Mouse (Mus musculus) forebrain, embryonic 11.5 days (tissue): ENCODE measurements around the gene Atad3a. TPM values are rescaled to one million over a fixed set of nuclear protein-coding genes. Genes with fewer than 3 reads are reported as not detected.

ENCODE experiments used
- ATAC-seq: fragments of 200-750 bp; cut with Nextera tagmentation; replicated peaks from 2 replicates; pipeline ENCODE4 v1.8.0; 2017; ENCODE audit warnings: moderate TSS enrichment; ENCODE audit not compliant: low FRiP score
- DNase-seq: peaks from one replicate; pipeline ENCODE4 v3.0.0-alpha.2; 2017; ENCODE audit warnings: low spot score
- H3K27ac ChIP-seq: fragments of 300-500 bp; sonication (generic); 2 replicates; pipeline ENCODE4 v1.5.1; 2014; ENCODE audit warnings: low read depth, low read length
- H3K27me3 ChIP-seq: fragments of 300-500 bp; sonication (generic); 2 replicates; pipeline ENCODE4 v1.6.1; 2014; ENCODE audit warnings: mild to moderate bottlenecking, low read length, mixed read lengths; ENCODE audit not compliant: control insufficient read depth, insufficient read depth
- H3K36me3 ChIP-seq: fragments of 300-500 bp; sonication (generic); 2 replicates; pipeline ENCODE4 v1.6.1; 2014; ENCODE audit warnings: mild to moderate bottlenecking, low read length, moderate library complexity, mixed read lengths; ENCODE audit not compliant: control insufficient read depth, insufficient read depth
- H3K4me1 ChIP-seq: fragments of 300-500 bp; sonication (generic); replicated peaks from 2 replicates; pipeline ENCODE4 v1.6.1; 2014; ENCODE audit warnings: low read length, mixed read lengths; ENCODE audit not compliant: control insufficient read depth, insufficient read depth
- H3K4me2 ChIP-seq: fragments of 300-500 bp; sonication (generic); 2 replicates; pipeline ENCODE4 v1.6.1; 2014; ENCODE audit warnings: low read depth, mild to moderate bottlenecking, low read length, moderate library complexity, mixed read lengths; ENCODE audit not compliant: severe bottlenecking
- H3K4me3 ChIP-seq: fragments of 300-500 bp; sonication (generic); 2 replicates; pipeline ENCODE4 v1.5.1; 2014; ENCODE audit warnings: low read depth, low read length
- H3K9ac ChIP-seq: fragments of 300-500 bp; sonication (generic); 2 replicates; pipeline ENCODE4 v1.6.1; 2014; ENCODE audit warnings: low read length
- H3K9me3 ChIP-seq: fragments of 300-500 bp; sonication (generic); 2 replicates; pipeline ENCODE4 v1.6.1; 2016; ENCODE audit warnings: low read length, mixed read lengths; ENCODE audit not compliant: control insufficient read depth
- WGBS: fragments of 180-500 bp; shearing (Covaris S2); extraction: QIAGEN DNeasy Blood & Tissue Kit; methylation state at CpG from one replicate; pipeline ENCODE4 v1.1.7; 2014; 5-methylcytosine and 5-hydroxymethylcytosine counted together
- polyA plus RNA-seq: library from polyadenylated mRNA; unstranded; fragments of >200 nt; fragmentation: Nextera tagmentation; extraction: Ambion mirVana; gene quantifications from 2 replicates; pipeline ENCODE4 v1.2.1, GENCODE M21; 2014

Gene Atad3a
- polyA plus RNA-seq, 1 experiment from 2014 or later: 104 TPM

DNA sequence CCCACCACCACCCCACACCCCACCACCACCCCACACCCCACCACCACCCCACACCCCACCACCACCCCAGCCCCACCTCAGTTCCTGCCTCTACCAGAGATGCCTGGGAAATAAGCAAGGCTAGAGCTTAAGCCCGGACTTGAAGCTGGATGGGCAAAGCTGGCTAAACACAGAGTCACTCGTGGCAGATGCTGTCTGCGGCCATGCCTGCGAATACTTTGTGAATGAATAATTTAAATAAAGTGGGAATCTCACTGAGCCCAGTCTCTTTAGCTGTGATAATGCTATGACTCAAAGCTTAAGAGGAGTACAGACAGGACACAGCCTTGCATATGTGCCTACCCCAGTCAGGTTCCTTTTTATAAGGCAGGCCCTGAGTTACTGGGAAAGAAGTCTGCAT is 18.6 kb upstream of the Atad3a start:
- no peaks in the 10 kb centered on the region for H3K36me3 ChIP-seq
- 86% methylated on average over 4 of the region's 4 CpGs for WGBS
- peaks cover 3% of the 10 kb centered on the region; the same call in 1 of the 2 replicates for H3K4me1 ChIP-seq
- H3K9ac ChIP-seq: no peak overlapping the region
- no peaks in the 10 kb centered on the region for H3K27me3 ChIP-seq
- H3K9me3 ChIP-seq: no peaks in the 10 kb centered on the region
- H3K4me2 ChIP-seq: no peak overlapping the region
- no peak overlapping the region for H3K4me3 ChIP-seq
- H3K27ac ChIP-seq: no peak overlapping the region
- DNase-seq: no peak
- ATAC-seq: no peak

GRCm38 (mm10) chr4:155777816-155778215 is 16.9 kb upstream of the Atad3a start:
- Histone ChIP-seq H3K27me3 (peaks cover 9% of the 10 kb centered on the region), H3K4me2 (no peak overlapping the region), H3K4me3 (no peak overlapping the region), H3K27ac (no peak overlapping the region), H3K36me3 (no peaks in the 10 kb centered on the region), H3K4me1 (peaks cover 8% of the 10 kb centered on the region; the same call in 1 of the 2 replicates), H3K9ac (no peak overlapping the region), H3K9me3 (no peaks in the 10 kb centered on the region)
- ATAC-seq (no peak), DNase-seq (no peak)
- 87% methylated on average over 2 of the region's 2 CpGs for WGBS

DNA sequence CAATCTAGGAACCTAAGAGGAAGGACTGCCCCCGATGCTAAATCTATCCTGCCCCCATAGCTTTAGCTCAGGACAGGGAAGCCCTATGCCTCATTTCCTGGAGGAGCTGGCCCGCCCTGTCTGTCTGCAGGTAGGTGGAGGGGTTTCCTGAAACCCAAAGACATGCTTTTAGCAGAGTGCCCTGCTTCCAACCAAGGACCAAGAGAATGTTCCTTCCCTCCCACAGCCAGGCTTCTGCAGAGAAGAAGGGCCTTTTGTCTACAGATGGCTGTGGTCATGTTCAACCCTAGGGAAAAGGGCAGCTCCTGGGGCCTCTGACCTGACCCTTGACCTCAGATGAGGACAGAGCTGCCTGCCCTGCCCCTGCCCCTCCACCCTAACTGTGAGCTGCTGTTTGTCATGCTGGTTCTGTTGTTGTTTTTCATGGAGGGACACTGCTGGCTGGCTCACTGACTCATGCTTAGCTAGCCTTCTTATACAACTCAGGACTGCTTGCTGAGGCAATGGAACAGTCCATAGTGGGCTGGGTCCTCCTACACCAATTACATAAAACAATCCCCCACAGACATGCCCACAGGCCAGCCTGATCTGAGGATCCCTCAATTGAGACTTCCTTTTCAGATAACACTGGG is 15.9 kb upstream of the Atad3a start:
- Histone ChIP-seq H3K27me3 (peaks cover 9% of the 10 kb centered on the region), H3K4me2 (no peak overlapping the region), H3K9me3 (no peaks in the 10 kb centered on the region), H3K27ac (no peak overlapping the region), H3K4me3 (no peak overlapping the region), H3K9ac (no peak overlapping the region), H3K4me1 (peaks cover 8% of the 10 kb centered on the region; the same call in 1 of the 2 replicates), H3K36me3 (no peaks in the 10 kb centered on the region)
- DNase-seq (no peak), ATAC-seq (no peak)
- 53% methylated on average over 2 of the region's 2 CpGs for WGBS

DNA sequence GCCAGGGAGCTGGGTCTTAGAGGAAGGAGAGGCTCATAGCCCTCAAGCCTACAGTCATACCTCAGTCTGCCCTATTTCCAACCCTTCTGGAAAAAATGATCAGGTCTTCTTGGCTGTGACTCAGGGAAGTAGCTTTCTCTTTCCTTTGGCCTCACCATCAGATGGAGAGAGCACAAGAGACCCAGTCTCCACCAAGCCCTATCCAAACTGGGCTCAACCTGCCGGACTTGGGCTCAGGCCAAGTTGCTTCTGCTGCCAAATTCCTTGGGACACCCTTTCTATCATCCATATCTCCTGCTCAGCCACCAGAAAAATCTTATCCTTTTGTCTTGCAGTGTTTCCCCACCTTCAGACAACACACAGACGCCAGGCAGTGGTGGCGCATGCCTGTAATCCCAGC is 15.0 kb upstream of the Atad3a start:
- Histone ChIP-seq H3K9ac (no peak overlapping the region), H3K27ac (0 out of 2 replicates have a peak overlapping the region, but pooled peaks have one; percentile 25), H3K36me3 (no peaks in the 10 kb centered on the region), H3K9me3 (no peaks in the 10 kb centered on the region), H3K27me3 (peaks cover 9% of the 10 kb centered on the region), H3K4me3 (no peak overlapping the region), H3K4me1 (peaks cover 8% of the 10 kb centered on the region; the same call in 1 of the 2 replicates), H3K4me2 (no peak overlapping the region)
- WGBS: 92% methylated on average over 3 of the region's 3 CpGs
- ATAC-seq (no peak), DNase-seq (no peak)

GRCm38 (mm10) chr4:155774971-155775740 is 14.3 kb upstream of the Atad3a start:
- ATAC-seq (no peak), DNase-seq (no peak)
- no peak overlapping the region for H3K4me3 ChIP-seq
- no peaks in the 10 kb centered on the region for H3K36me3 ChIP-seq
- no peak overlapping the region for H3K9ac ChIP-seq
- H3K27me3 ChIP-seq: peaks cover 9% of the 10 kb centered on the region
- peak overlapping the region; percentile 67; the same call in 1 of the 2 replicates for H3K4me2 ChIP-seq
- H3K27ac ChIP-seq: no peak overlapping the region
- H3K4me1 ChIP-seq: peaks cover 8% of the 10 kb centered on the region; the same call in 1 of the 2 replicates
- WGBS: 67% methylated on average over 9 of the region's 9 CpGs
- no peaks in the 10 kb centered on the region for H3K9me3 ChIP-seq

DNA sequence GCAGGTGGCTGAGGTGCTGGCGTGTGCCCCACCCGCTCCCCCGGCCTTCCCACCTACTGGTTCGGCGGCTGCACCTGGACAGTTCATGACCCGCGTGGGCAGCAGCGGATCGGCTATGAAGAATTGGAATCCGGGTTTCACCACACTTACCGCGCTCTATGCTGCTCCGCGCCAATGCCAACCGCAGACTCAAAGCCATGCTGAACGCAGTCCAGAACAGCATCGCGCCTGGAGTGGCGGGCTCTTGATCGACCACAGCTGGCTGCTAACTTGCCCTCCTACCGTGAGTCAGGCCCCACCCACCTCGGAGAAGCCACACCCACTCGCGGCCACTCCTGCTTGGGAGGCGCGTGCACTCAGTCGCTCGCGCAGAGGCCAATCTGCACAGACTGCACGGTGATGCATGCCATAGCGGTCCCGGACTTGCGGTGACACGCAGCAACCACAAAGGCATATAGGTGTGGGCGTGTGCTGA is 13.4 kb upstream of the Atad3a start, which contains the start of gene Vwa1:
Gene Vwa1 (minus strand): TSS at position 419 of the 475 bp plus-strand sequence.
- Histone ChIP-seq H3K27ac (no peak within 1 kb of the TSS), H3K4me2 (peak within 1 kb of the TSS; percentile 67), H3K4me3 (peak within 1 kb of the TSS; percentile 24), H3K4me1 (peaks cover 11% of the 10 kb centered on the region; the same call in 1 of the 2 replicates), H3K27me3 (peaks cover 9% of the 10 kb centered on the region), H3K9me3 (no peaks in the 10 kb centered on the region), H3K36me3 (no peaks in the 10 kb centered on the region), H3K9ac (peak within 1 kb of the TSS; percentile 42)
- DNase-seq: peak; percentile 90
- peak; percentile 40; the same call in 1 of the 2 replicates for ATAC-seq
- WGBS: under 1% methylated on average over 35 of the region's 35 CpGs

- ATAC-seq (no peak), DNase-seq (no peak)
- H3K4me3 ChIP-seq: no peak overlapping the region; the same call in 1 of the 2 replicates
- H3K36me3 ChIP-seq: no peaks in the 10 kb centered on the region
- WGBS: 28% methylated on average over 5 of the region's 5 CpGs
- H3K27me3 ChIP-seq: peaks cover 9% of the 10 kb centered on the region
- peak overlapping the region; percentile 8 for H3K9ac ChIP-seq
- peak overlapping the region; percentile 67; the same call in 1 of the 2 replicates for H3K4me2 ChIP-seq
- peaks cover 11% of the 10 kb centered on the region; the same call in 1 of the 2 replicates for H3K4me1 ChIP-seq
- H3K9me3 ChIP-seq: no peaks in the 10 kb centered on the region
- H3K27ac ChIP-seq: no peak overlapping the region
These were observed 12.6 kb upstream of the Atad3a start for GRCm38 (mm10) chr4:155773335-155774078.

DNA sequence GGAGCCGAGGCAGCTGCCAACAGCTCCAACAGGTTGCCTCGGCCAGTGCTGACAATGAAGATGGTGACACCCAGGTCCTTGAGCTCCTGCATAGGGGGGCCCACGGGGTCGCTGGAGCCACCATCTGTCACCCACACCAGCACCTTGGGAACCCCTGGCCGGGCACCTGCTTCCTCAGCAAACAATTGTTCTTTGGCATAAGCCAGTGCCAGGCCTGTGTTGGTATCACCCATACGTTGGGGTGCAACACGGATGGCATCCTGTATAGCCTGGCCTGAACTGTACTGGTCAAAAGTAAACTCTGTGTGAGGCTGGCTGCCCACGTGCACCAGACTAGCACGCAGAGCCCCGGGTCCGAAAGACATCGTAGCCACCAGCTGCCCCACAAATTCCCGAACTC is 11.9 kb upstream of the Atad3a start:
- ATAC-seq (no peak), DNase-seq (no peak)
- Histone ChIP-seq H3K36me3 (no peaks in the 10 kb centered on the region), H3K27me3 (peaks cover 9% of the 10 kb centered on the region), H3K4me3 (no peak overlapping the region), H3K9ac (no peak overlapping the region), H3K27ac (no peak overlapping the region), H3K4me2 (no peak overlapping the region), H3K4me1 (peaks cover 11% of the 10 kb centered on the region; the same call in 1 of the 2 replicates), H3K9me3 (no peaks in the 10 kb centered on the region)
- 86% methylated on average over 13 of the region's 13 CpGs for WGBS
